Mouse (Mus musculus) R1 (cell line): Measurements from ENCODE around the gene Pabpn1.
"Not testable (repeated sequence)": the region's sequence is repeated elsewhere in the genome, so short reads cannot be mapped to it uniquely, and the experiment has no call there.

ENCODE experiments used
- DNase-seq: peaks from one replicate; pipeline ENCODE4 v3.0.0-alpha.2; 2018; ENCODE audit warnings: low read depth, low spot score

Gene Pabpn1

GRCm38 (mm10) chr14:54935904-54936830 lies 43.9 kb downstream of the Pabpn1 start, which contains the start of gene Cmtm5:
TSS of gene Cmtm5 (plus strand) at chr14:54936261.
- no peak for DNase-seq

- DNase-seq = no peak
These were observed 44.5 kb downstream of the Pabpn1 start for GRCm38 (mm10) chr14:54936831-54937160.

- DNase-seq = no peak
These were observed 45.3 kb downstream of the Pabpn1 start for GRCm38 (mm10) chr14:54937361-54938182.

- DNase-seq = no peak
These were observed 46.3 kb downstream of the Pabpn1 start for GRCm38 (mm10) chr14:54938431-54939219.

- DNase-seq = peak; percentile 97
These were observed 47.3 kb downstream of the Pabpn1 start for GRCm38 (mm10) chr14:54939434-54940175.

- no peak for DNase-seq
These were observed 47.9 kb downstream of the Pabpn1 start for GRCm38 (mm10) chr14:54940176-54940530.

- DNase-seq = no peak
These were observed 49.0 kb downstream of the Pabpn1 start for GRCm38 (mm10) chr14:54941024-54941978.

GRCm38 (mm10) chr14:54942479-54942878 lies 50.2 kb downstream of the Pabpn1 start:
- DNase-seq = no peak

- DNase-seq = no peak
These were observed 51.7 kb downstream of the Pabpn1 start for GRCm38 (mm10) chr14:54943971-54944370.

GRCm38 (mm10) chr14:54944939-54945338 lies 52.6 kb downstream of the Pabpn1 start:
- DNase-seq = no peak

GRCm38 (mm10) chr14:54945975-54946704 lies 53.8 kb downstream of the Pabpn1 start:
- no peak for DNase-seq

GRCm38 (mm10) chr14:54947008-54947407 lies 54.7 kb downstream of the Pabpn1 start:
- DNase-seq = not testable (repeated sequence)
